Mouse (Mus musculus) c-Kit-positive CD71-positive TER-119-negative erythroid progenitor cells, embryonic 14.5 days (primary cell): Measurements from ENCODE around the gene Tmem131.

Experiments used
- DNase-seq: peaks from one replicate; pipeline ENCODE4 v3.0.0-alpha.2; 2013; ENCODE audit warnings: low read depth

Gene Tmem131

GRCm38 (mm10) chr1:36943653-36944052, at the start of gene Tmem131:
TSS of gene Tmem131 (minus strand) at chr1:36943666.
- no peak for DNase-seq

DNA sequence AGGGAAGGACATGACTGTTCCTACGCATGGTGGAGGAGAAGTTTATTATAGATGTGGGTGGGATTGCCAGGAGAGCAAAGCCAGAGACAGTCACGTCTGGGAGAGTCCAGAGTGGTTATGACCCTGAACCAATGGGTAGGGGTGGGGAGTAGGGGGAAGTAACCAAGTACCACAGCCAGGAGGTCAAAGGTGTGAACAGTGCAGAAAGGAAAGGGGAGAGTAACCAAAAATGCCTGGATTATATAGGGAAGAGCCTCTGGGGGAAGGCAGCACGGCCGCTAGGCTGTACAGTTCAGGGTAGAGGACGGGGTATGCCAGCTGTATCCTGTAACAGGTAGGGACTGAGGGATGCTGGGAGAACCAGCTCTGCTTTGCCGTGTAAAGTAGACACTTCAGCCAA, 45.1 kb upstream of the Tmem131 start:
- no peak for DNase-seq

DNA sequence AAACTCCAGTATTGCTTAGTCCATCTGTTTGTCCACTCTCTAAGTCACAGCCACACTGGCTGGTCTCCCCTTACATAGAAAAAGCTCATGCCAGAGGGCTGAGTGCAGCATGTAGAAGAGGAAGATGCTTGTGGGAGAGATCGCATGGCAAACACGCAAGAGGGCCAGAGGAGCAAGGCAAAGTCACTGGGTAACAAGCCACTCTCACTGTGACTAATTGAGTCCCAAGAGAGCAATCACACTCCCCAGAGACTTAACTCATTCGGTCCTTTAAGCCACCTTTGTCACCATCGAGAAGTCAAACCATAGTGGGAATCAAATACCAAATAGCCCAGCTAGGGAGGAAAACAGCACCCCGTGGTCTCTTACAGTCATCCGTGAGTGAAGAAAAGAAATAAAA, 44.7 kb upstream of the Tmem131 start:
- no peak for DNase-seq

DNA sequence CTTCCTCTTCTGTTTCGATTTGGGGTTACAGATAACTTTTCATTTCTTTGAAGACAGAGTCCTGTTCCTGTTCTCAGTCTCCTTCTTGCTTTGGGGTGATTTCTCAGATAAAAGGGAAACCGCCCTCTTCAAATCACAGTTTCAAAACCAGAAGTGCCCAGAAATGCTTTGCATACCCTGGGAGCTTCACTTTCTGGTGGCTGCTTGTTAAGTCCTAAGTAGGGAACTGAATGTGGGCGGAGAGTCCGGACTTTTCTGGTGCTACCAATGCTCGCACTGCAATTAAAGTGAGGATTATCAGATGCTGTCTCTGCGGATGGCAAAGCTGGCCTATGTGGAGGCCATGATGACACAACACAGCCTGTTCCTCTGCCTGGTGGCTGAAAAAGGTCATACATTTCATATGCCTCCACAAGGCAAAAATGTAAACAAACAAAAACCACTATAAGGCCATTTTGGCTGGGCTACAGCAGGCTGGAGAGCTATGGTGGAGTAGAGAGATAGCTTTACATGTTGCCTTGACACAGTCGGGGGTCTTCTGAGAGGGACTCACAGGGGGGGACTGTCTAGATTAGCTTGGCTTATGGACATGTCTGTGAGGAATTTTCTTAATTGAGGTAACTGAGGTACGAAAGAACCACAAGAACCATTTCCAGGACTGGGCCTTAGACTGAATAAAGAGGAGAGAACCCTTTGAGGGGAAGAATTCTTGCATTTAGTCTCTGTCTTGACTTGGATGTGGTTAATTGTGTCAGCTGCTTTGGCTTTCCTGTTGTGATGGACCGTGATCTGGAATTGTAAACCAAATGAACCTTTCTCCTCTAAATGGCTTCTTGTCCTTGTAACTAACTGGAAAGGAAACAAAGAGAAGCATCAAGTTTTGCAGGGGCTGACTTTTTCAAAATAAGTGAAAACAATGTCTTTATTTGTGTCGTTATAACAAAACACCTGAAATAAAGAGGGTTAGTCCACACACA, 44.0 kb upstream of the Tmem131 start:
- DNase-seq: no peak

- DNase-seq: no peak
Observed at GRCm38 (mm10) chr1:36986396-36987160, 43.1 kb upstream of the Tmem131 start.

- no peak for DNase-seq
Observed at GRCm38 (mm10) chr1:36985896-36986295, 42.4 kb upstream of the Tmem131 start.

GRCm38 (mm10) chr1:36984406-36984805, 40.9 kb upstream of the Tmem131 start:
- DNase-seq: no peak

DNA sequence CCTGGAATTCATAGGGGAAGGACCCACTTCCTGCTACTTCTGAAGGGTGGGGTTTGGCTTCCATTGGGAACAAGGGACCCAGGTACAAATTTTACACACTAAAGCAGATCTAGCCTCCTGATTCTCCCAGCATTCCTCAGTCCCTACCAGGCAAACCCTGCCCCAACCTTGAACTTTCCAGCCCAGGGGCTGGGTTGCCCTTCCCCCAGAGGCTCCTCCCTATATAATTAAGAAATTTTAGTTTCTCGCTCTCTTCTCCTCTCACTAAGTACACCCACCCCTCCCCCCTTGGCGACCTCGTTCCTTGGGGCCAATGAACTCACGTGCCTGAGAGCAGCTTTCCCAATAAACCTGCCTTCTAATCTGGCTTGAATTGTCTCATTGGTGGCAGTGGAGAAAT, 40.3 kb upstream of the Tmem131 start:
- no peak for DNase-seq

GRCm38 (mm10) chr1:36982191-36982961, 38.9 kb upstream of the Tmem131 start:
- no peak for DNase-seq

- DNase-seq: no peak
Observed at GRCm38 (mm10) chr1:36976770-36977169, 33.3 kb upstream of the Tmem131 start.

GRCm38 (mm10) chr1:36970918-36971617, 27.6 kb upstream of the Tmem131 start:
- DNase-seq: no peak

DNA sequence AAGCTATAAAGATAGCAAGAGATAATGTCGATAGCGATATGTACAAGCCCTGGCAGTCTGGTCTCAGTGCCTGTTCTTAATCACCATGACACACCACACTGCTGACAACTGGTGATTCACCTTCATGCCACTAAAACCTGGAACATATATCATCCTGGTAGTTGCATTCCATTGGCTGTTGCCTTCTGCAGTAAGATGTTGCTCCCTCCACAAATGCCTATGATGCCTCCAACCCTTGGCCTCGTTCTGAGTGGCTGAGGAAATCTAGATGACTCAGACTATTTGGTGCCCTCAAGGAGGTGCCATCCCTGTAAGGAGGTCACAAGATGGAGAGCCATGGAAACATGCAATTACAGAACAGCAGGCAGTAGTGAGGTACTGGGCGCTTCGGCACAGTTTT, 22.4 kb upstream of the Tmem131 start:
- DNase-seq: no peak

GRCm38 (mm10) chr1:36962379-36963176, 19.1 kb upstream of the Tmem131 start:
- DNase-seq: no peak

DNA sequence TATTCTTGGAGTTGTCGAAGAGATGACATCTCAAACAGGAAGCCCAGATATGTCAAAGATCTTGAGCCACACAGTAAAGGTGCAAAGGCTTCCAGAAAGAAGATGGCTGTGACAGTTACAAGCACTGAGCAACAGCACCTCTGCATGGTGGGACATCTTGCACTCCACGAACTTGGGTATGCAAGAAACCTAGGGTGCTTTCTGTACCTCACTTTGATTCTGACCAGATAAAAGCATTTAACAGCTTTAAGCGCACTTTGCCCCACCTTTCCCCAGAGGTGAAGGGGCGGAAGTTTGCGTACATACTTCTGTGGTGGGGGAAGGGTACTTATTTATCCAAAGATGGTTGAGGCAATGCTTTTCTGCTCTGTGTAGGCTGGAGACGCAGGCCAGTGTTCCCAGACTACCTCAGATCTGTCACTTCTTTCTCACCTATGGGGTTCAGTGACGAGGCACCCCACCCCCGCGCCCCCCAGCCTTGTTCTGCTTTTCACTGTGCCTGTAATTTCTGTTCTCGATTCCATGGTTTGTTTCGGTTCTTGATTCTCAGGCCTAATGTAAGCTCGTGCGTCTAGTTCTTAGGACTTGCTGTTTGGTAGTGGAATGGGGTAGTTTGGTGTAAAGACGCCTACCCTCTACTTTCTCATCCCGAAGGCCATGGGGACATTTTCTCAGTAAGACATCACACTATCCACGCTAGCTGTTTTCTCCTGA, 17.2 kb upstream of the Tmem131 start:
- DNase-seq: no peak

- DNase-seq: no peak
Observed at GRCm38 (mm10) chr1:36949591-36950184, 6.2 kb upstream of the Tmem131 start.

DNA sequence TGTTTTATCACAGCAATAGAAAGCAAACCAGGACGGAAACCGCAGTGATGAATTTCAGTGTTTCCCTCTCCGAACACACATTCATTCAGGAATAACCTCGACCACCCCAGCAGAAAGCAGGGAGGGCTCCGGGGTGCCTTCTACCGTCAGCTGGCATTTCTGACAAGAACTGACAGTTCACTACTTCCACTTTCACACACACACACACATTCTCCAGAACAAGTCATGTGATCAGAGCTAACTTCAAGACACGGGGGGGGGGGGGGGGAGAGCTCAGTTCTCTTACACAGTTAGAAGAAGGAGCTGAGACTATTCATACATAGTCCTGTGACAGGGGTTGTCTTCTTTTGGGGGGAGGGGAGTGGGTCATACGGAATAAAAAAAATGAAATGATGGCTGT, 4.0 kb upstream of the Tmem131 start:
- DNase-seq: no peak

GRCm38 (mm10) chr1:36940381-36940762, 3.1 kb downstream of the Tmem131 start:
- no peak for DNase-seq

DNA sequence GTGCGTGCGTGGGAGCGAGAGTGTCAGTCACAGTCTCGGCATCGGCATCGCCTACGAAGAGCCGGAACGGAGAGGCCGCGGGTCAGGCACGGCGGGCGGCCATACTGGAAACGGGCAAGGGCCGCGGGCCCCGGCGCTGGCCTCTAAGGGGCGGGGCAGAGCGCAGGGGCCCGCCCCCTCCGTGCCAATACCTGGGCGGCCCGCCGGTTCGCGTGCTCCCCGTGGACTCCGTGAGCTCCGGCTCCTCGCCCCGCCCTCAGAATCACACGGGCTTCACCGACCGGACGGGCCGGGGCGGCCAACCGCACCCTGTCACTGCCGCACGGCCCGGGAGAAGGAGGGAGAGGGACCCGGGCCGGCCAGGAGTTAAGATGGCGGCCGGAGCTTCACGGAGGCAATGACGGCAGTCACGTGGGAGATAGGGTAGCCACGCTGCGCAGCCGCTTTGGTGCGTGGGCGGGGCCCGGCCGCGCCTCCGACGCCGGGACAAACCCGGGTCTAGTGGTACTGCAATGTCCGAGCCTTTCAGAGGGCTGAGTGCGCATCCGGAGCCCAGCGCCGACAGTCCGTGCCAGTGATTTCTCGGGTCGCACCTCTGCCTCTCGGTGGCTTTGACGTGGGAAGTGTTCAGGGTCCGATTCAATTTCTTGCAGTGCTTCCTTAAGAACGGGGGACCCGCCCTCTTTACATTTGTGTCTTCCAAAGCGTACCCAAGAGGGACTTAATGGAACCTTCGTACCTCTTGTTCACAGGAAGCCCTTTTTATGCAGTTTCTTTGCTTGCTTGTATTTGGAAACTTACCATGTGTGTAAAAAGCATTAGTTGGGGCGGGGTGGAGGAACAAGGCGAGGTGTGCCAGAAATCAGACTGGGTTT, 3.7 kb downstream of the Tmem131 start:
- peak; percentile 80 for DNase-seq

GRCm38 (mm10) chr1:36938801-36939286, 4.6 kb downstream of the Tmem131 start:
- DNase-seq: no peak
